In genomic region chr1:74103654-74104353, GRCm38 (mm10) we compare ENCODE assay signal across 9 mouse cellular contexts. TPM values are rescaled to one million over a fixed set of nuclear protein-coding genes. Genes with fewer than 3 reads are reported as not detected.
A peak's percentile ranks its signal among the peaks of the same experiment; 100 is the strongest.
DNase-seq lines count a peak whose midpoint lies in the region; ATAC-seq lines count a peak whose summit lies in the region.
"Had no signal": no experiment of that assay in that cellular context is flagged by ENCODE, and none has a peak within 500 bp of the region (broad histone marks: within the 10 kb centered on the region; RNA-seq: fewer than 3 reads in every experiment).

No protein-coding gene starts in this region.

- no peak overlapping the region for H3K4me3 ChIP-seq in kidney, embryonic 14.5 days (ENCODE audit: low read length)
- no peak overlapping the region for H3K4me3 ChIP-seq in embryonic facial prominence, embryonic 10.5 days
- no peak overlapping the region for H3K4me3 ChIP-seq in hindbrain, embryonic 11.5 days (ENCODE audit: low read depth, low read length)

- 21% methylated on average over 6 of the region's 6 CpGs for WGBS in kidney, embryonic 14.5 days
- 14% methylated on average over 6 of the region's 6 CpGs for WGBS in embryonic facial prominence, embryonic 10.5 days
- WGBS in hindbrain, embryonic 11.5 days: 10% methylated on average over 6 of the region's 6 CpGs

- DNase-seq in kidney, adult 8-10 months: no peak
- peak; percentile 55 for DNase-seq in embryonic facial prominence, embryonic 10.5 days (ENCODE audit: low spot score)
- DNase-seq in hindbrain, embryonic 11.5 days (ENCODE audit: low spot score): peak; percentile 71
- peak; percentile 76 for DNase-seq in neural tube, embryonic 10.5 days (ENCODE audit: extremely low spot score, low spot score)
- no peak for DNase-seq in adrenal gland, postnatal 36 days
- DNase-seq in right cerebral cortex, postnatal 14 days: no peak
- no peak for DNase-seq in right cerebral cortex, postnatal 36 days (ENCODE audit: low spot score in 2 of 2)

- H3K9ac ChIP-seq in kidney, embryonic 14.5 days (ENCODE audit: low read depth, low read length): no peak overlapping the region
- H3K9ac ChIP-seq in hindbrain, embryonic 11.5 days (ENCODE audit: low read depth, low read length): no peak overlapping the region

- H3K9me3 ChIP-seq in kidney, embryonic 14.5 days (ENCODE audit: control insufficient read depth, low read length): no peaks in the 10 kb centered on the region
- no peaks in the 10 kb centered on the region for H3K9me3 ChIP-seq in embryonic facial prominence, embryonic 10.5 days
- H3K9me3 ChIP-seq in hindbrain, embryonic 11.5 days (ENCODE audit: control insufficient read depth, low read length): no peaks in the 10 kb centered on the region

- H3K4me2 ChIP-seq in kidney, embryonic 14.5 days (replicated peaks; ENCODE audit: low read depth, low read length): no peak overlapping the region
- no peak overlapping the region for H3K4me2 ChIP-seq in hindbrain, embryonic 11.5 days (replicated peaks; ENCODE audit: low read depth, low read length)

- no peaks in the 10 kb centered on the region for H3K36me3 ChIP-seq in kidney, embryonic 14.5 days (ENCODE audit: control insufficient read depth, insufficient read depth, low read length)
- H3K36me3 ChIP-seq in embryonic facial prominence, embryonic 10.5 days (replicated peaks): no peaks in the 10 kb centered on the region
- no peaks in the 10 kb centered on the region for H3K36me3 ChIP-seq in hindbrain, embryonic 11.5 days (ENCODE audit: control insufficient read depth, insufficient read depth, low read length)

- ATAC-seq in kidney, embryonic 14.5 days (ENCODE audit: low FRiP score, low TSS enrichment): peak; percentile 36; the same call in 1 of the 2 replicates
- ATAC-seq in hindbrain, embryonic 11.5 days (ENCODE audit: low FRiP score): peak; percentile 85

- 0 out of 2 replicates have a peak, but pooled peaks cover 4% of the 10 kb centered on the region for H3K27me3 ChIP-seq in kidney, embryonic 14.5 days (ENCODE audit: control insufficient read depth, insufficient read depth, low read length)
- H3K27me3 ChIP-seq in embryonic facial prominence, embryonic 10.5 days (replicated peaks; ENCODE audit: low read depth, poor library complexity, severe bottlenecking): peaks cover 44% of the 10 kb centered on the region
- H3K27me3 ChIP-seq in hindbrain, embryonic 11.5 days (ENCODE audit: control insufficient read depth, insufficient read depth, low read length): peaks cover 1% of the 10 kb centered on the region; the same call in 1 of the 2 replicates

- H3K27ac ChIP-seq in kidney, embryonic 14.5 days (ENCODE audit: low read depth, low read length): peak overlapping the region; percentile 55
- peak overlapping the region; percentile 80 for H3K27ac ChIP-seq in embryonic facial prominence, embryonic 10.5 days (replicated peaks)
- H3K27ac ChIP-seq in hindbrain, embryonic 11.5 days (ENCODE audit: low read depth, low read length): peak overlapping the region; percentile 77

- peaks cover 37% of the 10 kb centered on the region for H3K4me1 ChIP-seq in kidney, embryonic 14.5 days (ENCODE audit: control insufficient read depth, insufficient read depth, low read length)
- H3K4me1 ChIP-seq in embryonic facial prominence, embryonic 10.5 days: peaks cover 74% of the 10 kb centered on the region
- H3K4me1 ChIP-seq in hindbrain, embryonic 11.5 days (replicated peaks; ENCODE audit: control insufficient read depth, insufficient read depth, low read length): peaks cover 29% of the 10 kb centered on the region

RNA-seq across cellular contexts. Expression of gene Tns1, which starts 20.4 kb away (rescaled TPM):
- 40.1 and 59.2 TPM in 2 replicates for polyA plus RNA-seq in kidney, embryonic 14.5 days (2014; fragmentation: Nextera tagmentation; extraction: Ambion mirVana)
- 27.4 and 30.4 TPM in 2 replicates for polyA plus RNA-seq in embryonic facial prominence, embryonic 10.5 days (2016; fragmentation: Nextera tagmentation; extraction: Ambion mirVana)
- polyA plus RNA-seq in hindbrain, embryonic 11.5 days (2014; fragmentation: Nextera tagmentation; extraction: Ambion mirVana): 16.1 and 17.3 TPM in 2 replicates
- total RNA-seq in adrenal gland, postnatal 36 days (2021): 100 to 1,000 TPM; 404 to 411 TPM

RNA-seq across cellular contexts. Expression of gene Rufy4, which starts 21.5 kb away (rescaled TPM):
- not detected in 2 replicates for polyA plus RNA-seq in kidney, embryonic 14.5 days (2014; fragmentation: Nextera tagmentation; extraction: Ambion mirVana)
- 0.06 and 0.15 TPM in 2 replicates for polyA plus RNA-seq in embryonic facial prominence, embryonic 10.5 days (2016; fragmentation: Nextera tagmentation; extraction: Ambion mirVana)
- polyA plus RNA-seq in hindbrain, embryonic 11.5 days (2014; fragmentation: Nextera tagmentation; extraction: Ambion mirVana): 0.56 and 0.66 TPM in 2 replicates
- total RNA-seq in adrenal gland, postnatal 36 days (2021): 1 to 10 TPM; 1.2 to 2.0 TPM
- total RNA-seq: layer of hippocampus, adult 18-20 months had no signal

RNA-seq across cellular contexts. Expression of gene Cxcr2, which starts 50.0 kb away (rescaled TPM):
- polyA plus RNA-seq in kidney, embryonic 14.5 days (2014; fragmentation: Nextera tagmentation; extraction: Ambion mirVana): 0.10 TPM in 1 of 2 replicates, not detected in the other
- 0.05 and 0.22 TPM in 2 replicates for polyA plus RNA-seq in embryonic facial prominence, embryonic 10.5 days (2016; fragmentation: Nextera tagmentation; extraction: Ambion mirVana)
- 0.05 and 0.10 TPM in 2 replicates for polyA plus RNA-seq in hindbrain, embryonic 11.5 days (2014; fragmentation: Nextera tagmentation; extraction: Ambion mirVana)
- total RNA-seq in adrenal gland, postnatal 36 days (2021): under 1 TPM in 1 of 2 experiments, not detected in 1; 0.23 TPM
- total RNA-seq: layer of hippocampus, adult 18-20 months had no signal

Comparison
In these comparisons a context has a peak if more than half of its experiments do, and no peak if none do; other contexts are left out.
1. DNase-seq: peak in embryonic facial prominence, embryonic 10.5 days (single experiment), hindbrain, embryonic 11.5 days (single experiment) and neural tube, embryonic 10.5 days (single experiment); none in kidney, adult 8-10 months (0 of 2), adrenal gland, postnatal 36 days (0 of 2), right cerebral cortex, postnatal 14 days (single experiment) and right cerebral cortex, postnatal 36 days (0 of 2).
2. Peak in every context shown above with its lines, with median percentiles within 50 percentile points of each other: H3K27ac ChIP-seq.